Mouse (Mus musculus) c-Kit-positive CD71-negative TER-119-negative erythroid progenitor cells, embryonic 14.5 days (primary cell): ENCODE measurements around the gene Nek5.

Experiments
- DNase-seq: peaks from one replicate; pipeline ENCODE4 v3.0.0-alpha.2; 2013; ENCODE audit warnings: low read depth

The Nek5 gene

GRCm38 (mm10) chr8:22089226-22089625, 35.6 kb downstream of the Nek5 start:
- DNase-seq = no peak

GRCm38 (mm10) chr8:22079313-22080007, 45.4 kb downstream of the Nek5 start:
- DNase-seq = no peak

DNA sequence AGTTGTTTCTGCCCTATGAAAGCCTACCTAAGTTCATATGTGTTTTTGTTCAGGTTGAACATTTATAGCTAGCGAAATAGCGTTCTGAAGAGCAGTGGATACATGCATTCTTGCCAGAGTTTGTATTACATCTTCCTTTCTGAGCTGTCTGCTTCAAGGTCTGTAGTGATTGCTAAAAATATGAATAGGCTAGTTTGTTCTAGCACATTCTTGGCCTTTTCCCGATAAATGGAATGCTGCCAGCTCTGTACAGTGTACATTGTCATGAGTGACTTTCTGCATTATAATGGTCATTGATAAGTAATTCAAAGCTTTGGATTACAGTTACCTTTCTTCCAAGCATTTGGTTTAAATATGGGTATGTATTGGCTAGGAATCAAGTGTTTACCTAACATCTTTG, 63.7 kb downstream of the Nek5 start:
- DNase-seq = no peak

- peak; percentile 96 for DNase-seq
Measured at GRCm38 (mm10) chr8:22060446-22060889, 64.4 kb downstream of the Nek5 start, which contains the start of gene Alg11. TSS of gene Alg11 (plus strand) at chr8:22060721.

GRCm38 (mm10) chr8:22059821-22060445, 64.9 kb downstream of the Nek5 start, which contains the start of gene Atp7b:
TSS of gene Atp7b (minus strand) at chr8:22060305.
- DNase-seq = no peak

DNA sequence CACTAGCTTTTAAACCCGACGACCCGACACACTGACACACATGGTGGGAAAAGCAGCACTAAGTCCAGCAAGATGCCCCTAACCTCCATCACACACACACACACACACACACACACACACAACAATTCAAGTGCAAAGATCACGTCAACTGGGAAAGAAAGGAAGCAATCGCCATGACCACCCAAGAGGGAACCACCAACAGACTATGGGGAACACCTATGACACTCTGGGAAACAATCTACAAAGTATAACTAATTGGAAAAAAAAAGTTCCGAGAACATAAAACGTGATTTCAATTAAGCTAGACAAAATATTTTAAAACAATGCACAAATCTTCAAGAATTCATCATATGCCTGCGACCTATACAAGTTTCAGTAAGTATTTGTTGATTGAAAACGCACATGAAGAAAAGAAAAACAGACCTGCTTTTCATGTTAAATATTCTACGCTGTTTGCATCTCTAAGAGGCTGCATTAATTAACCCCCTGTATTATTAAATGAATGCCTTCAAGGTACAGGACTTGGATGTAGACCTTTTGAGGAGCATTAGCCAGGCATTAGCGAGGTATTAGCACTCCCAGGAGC, 65.6 kb downstream of the Nek5 start:
- no peak for DNase-seq

DNA sequence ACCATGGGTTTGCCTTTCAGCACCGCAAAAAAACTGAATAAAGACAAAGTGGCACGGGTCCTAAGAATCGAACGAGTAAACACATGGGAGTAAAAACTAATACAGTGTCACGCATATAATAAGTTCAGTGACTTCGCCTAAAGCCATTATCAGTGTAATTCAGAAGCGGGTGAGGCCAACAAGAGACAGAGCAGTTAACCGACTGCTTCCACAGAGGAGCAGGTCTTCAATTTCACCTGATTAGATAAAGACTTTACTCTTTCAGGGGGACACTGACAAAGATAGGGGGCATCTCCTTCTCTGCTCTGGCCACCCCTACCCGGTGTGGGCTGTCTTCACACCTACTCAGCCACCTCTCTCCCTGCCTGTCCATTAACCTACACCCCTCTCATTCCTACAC, 66.5 kb downstream of the Nek5 start:
- DNase-seq = no peak

DNA sequence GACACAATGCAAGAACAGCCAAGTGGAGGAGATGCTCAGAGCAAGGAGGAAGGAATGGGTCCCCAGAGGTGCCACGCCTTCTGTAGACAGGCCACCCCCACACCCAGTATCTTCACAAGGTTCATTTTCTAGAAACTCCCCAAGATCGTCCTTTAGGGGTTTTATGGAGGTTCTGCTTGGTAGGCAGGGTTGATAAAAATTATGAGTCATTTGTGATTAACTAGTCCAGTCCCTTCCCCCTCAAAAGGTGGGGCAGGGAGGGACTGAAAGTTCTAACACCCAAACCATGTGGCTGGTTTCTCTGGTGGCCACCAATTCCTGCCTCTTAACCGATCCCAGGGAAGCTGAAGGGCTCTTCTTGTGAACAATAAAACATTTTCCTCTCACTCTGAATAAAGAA, 68.0 kb downstream of the Nek5 start:
- no peak for DNase-seq

GRCm38 (mm10) chr8:22055492-22055877, 69.4 kb downstream of the Nek5 start:
- no peak for DNase-seq

GRCm38 (mm10) chr8:22054674-22055491, 70.0 kb downstream of the Nek5 start:
- DNase-seq = no peak

- no peak for DNase-seq
Measured at GRCm38 (mm10) chr8:22047699-22048464, 77.0 kb downstream of the Nek5 start.

DNA sequence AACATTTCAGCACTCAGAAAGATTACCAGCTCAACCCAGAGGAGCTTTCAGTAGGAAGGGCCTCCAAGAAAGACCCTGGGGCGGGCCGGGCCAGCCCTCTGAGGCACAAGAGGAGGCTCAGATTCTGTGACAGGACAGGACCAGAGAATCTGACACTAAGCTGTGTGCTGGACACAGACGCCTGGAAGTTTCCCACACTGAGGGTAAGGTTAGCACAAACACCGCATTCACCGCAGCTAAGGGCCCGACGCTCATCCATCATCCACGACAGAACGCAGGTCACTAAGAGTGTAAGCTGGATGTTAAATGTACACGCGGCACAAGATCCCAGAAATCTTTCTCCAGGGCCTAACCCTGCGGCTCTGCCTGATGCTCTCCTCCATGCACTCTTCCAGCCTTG, 81.1 kb downstream of the Nek5 start:
- no peak for DNase-seq

GRCm38 (mm10) chr8:22042515-22042914, 82.3 kb downstream of the Nek5 start:
- DNase-seq = no peak

GRCm38 (mm10) chr8:22040153-22040509, 84.7 kb downstream of the Nek5 start:
- DNase-seq = no peak

DNA sequence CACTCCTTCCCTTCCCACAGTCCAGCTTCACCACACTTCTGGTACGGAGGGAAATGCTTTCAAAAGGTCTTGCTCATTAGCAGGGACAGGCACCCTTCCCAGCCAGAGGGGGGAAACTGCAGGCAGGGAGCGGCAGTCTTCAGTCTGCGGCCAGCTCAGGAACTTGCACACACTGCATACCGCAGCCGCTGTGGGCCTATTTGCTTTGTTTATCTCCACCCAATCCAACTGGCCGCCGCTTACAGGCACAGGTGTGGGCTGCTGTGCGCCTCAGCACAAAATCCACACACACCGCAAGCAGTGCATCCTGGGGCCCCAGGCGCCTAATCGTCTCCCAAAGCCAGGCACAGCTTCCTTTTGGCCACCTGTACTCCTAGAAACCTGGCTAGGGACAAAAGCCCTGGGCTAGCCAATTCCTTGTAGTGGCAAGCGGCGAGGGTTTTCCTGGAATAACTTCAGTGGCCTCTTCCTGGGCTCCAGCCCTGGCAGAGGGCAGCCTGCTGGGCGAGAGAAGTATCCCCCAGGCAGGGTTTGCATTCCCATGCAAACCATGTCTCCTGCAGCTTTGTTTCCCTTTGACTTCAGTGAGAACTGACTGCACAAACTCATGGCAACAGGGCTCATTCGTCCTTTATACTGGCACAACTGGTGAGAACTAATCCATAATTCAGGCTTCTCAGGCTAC, 85.2 kb downstream of the Nek5 start:
- DNase-seq = no peak

DNA sequence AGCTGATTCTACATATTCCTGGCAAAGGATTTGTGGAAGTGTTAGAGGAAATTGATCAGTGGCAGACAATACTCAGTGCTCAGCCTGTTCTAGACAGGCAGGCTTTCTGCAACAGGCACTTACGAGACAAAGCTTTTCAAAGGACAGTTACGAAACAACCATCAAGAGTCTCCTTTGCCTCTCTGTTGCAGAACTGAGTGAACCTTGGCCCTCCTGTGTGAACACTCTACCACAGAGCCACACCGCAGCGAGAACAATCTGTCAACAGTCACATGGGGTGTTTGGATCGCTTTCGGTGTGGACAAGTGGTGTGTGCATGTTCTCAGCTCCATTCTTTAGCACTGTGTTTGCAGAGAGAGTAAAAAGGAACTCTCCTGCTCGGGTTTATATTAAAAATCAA, 87.8 kb downstream of the Nek5 start:
- no peak for DNase-seq

DNA sequence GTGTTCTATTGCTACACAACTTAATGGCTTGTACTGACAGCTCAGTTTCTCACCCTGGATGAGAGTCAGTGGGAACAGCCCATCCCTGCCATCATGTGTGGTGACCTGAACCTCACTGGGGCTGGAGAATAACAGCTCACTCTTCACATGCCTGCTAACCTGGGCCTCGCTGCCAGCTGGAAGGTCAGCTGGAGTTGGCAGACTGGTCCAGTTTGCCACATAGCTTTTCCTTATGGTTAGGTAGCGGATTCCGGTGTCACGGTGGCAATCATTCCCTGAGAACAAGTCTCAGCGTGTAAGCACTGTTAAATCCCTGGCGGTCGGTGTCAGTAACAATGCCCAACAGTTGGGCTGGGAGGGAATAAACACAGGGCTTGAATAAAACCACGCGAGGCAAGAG, 88.7 kb downstream of the Nek5 start:
- DNase-seq = no peak

- DNase-seq = no peak
Measured at GRCm38 (mm10) chr8:22030990-22031389, 93.9 kb downstream of the Nek5 start.

DNA sequence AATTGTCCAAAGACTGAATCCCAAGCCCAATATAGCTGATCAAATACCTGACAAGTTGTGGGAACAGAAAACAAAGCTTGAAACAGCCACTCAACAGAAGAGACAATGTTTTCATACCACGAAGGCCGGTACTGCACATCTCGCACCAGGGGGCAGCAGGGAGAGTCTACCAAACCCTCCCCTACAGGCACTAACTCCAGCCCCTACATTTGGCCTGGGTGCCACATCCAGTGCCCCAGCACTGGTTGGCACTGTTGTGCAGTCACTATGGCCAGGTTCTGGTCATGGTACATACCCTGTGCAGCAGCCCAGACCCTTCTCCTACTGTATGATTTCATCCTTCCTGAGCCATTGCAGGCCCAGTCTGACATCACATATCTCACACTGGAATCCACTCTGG, 95.9 kb downstream of the Nek5 start:
- DNase-seq = no peak

DNA sequence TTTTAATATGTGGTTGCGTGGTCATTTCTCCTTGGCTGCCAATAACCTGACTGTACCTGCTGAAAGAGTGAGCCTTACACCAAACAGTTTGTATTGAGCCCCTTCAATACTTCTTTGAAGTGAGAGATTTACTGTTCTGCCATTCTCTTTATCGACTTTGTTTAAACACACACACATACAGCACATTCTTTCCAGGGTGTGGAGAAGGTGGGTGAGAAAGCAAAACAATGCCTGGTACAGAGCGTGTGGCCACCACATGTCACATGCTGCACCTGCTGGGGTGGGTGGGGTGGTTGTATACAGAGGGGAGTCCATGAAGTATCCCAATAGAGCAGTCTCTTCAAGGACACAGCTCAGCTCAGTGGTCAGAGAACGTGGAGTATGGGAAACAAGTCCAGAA, 99.6 kb downstream of the Nek5 start:
- DNase-seq = no peak
